Mouse (Mus musculus) liver, embryonic 12.5 days (tissue): ENCODE measurements around the gene Sv2a. TPM values are rescaled to one million over a fixed set of nuclear protein-coding genes. Genes with fewer than 3 reads are reported as not detected.
"Not testable (repeated sequence)": the region's sequence is repeated elsewhere in the genome, so short reads cannot be mapped to it uniquely, and the experiment has no call there.

Experiments
- ATAC-seq: fragments of 200-750 bp; cut with Nextera tagmentation; 2 replicates; pipeline ENCODE4 v1.8.0; 2017; ENCODE audit warnings: moderate number of reproducible peaks, mild to moderate bottlenecking, moderate library complexity
- H3K27ac ChIP-seq: fragments of 300-500 bp; sonication (generic); 2 replicates; pipeline ENCODE4 v1.5.1; 2016; ENCODE audit warnings: mild to moderate bottlenecking
- H3K27me3 ChIP-seq: fragments of 300-500 bp; sonication (generic); replicated peaks from 2 replicates; pipeline ENCODE4 v1.6.1; 2016; ENCODE audit warnings: mild to moderate bottlenecking, moderate library complexity
- H3K36me3 ChIP-seq: fragments of 300-500 bp; sonication (generic); 2 replicates; pipeline ENCODE4 v1.6.1; 2016; ENCODE audit warnings: mild to moderate bottlenecking, moderate library complexity
- H3K4me1 ChIP-seq: fragments of 300-500 bp; sonication (generic); 2 replicates; pipeline ENCODE4 v1.6.1; 2016
- H3K4me2 ChIP-seq: fragments of 300-500 bp; sonication (generic); 2 replicates; pipeline ENCODE4 v1.6.1; 2016; ENCODE audit warnings: mild to moderate bottlenecking, moderate library complexity
- H3K4me3 ChIP-seq: fragments of 300-500 bp; sonication (generic); 2 replicates; pipeline ENCODE4 v1.5.1; 2016; ENCODE audit warnings: mild to moderate bottlenecking, moderate library complexity
- H3K9ac ChIP-seq: fragments of 300-500 bp; sonication (generic); 2 replicates; pipeline ENCODE4 v1.6.1; 2016; ENCODE audit warnings: mild to moderate bottlenecking, moderate library complexity
- H3K9me3 ChIP-seq: fragments of 300-500 bp; sonication (generic); replicated peaks from 2 replicates; pipeline ENCODE4 v1.6.1; 2016; ENCODE audit warnings: mild to moderate bottlenecking, moderate library complexity
- WGBS: fragments of 180-500 bp; shearing (Covaris S2); methylation state at CpG from one replicate; pipeline ENCODE4 v1.1.7; 2016; ENCODE audit not compliant: insufficient replicate concordance; 5-methylcytosine and 5-hydroxymethylcytosine counted together
- polyA plus RNA-seq: library from polyadenylated mRNA; unstranded; fragments of >200 nt; fragmentation: Nextera tagmentation; extraction: Ambion mirVana; gene quantifications from 2 replicates; pipeline ENCODE4 v1.2.1, GENCODE M21; 2016

Sv2a gene
- polyA plus RNA-seq, 1 experiment from 2014 or later: 1.4 TPM

GRCm38 (mm10) chr3:96161869-96162840 lies 18.8 kb upstream of the Sv2a start, which contains the start of gene Mtmr11:
Mtmr11 (plus strand) TSS chr3:96162004.
- Histone ChIP-seq H3K4me2 (peak within 1 kb of the TSS; percentile 59), H3K36me3 (no peaks in the 10 kb centered on the region), H3K4me1 (peaks cover 16% of the 10 kb centered on the region), H3K27me3 (peaks cover 59% of the 10 kb centered on the region), H3K9me3 (no peaks in the 10 kb centered on the region), H3K4me3 (peak within 1 kb of the TSS; percentile 42), H3K27ac (peak within 1 kb of the TSS; percentile 64), H3K9ac (peak within 1 kb of the TSS; percentile 47; the same call in 1 of the 2 replicates)
- no peak; the same call in none of the 2 replicates for ATAC-seq
- WGBS: 14% methylated on average over 15 of the region's 16 CpGs

DNA sequence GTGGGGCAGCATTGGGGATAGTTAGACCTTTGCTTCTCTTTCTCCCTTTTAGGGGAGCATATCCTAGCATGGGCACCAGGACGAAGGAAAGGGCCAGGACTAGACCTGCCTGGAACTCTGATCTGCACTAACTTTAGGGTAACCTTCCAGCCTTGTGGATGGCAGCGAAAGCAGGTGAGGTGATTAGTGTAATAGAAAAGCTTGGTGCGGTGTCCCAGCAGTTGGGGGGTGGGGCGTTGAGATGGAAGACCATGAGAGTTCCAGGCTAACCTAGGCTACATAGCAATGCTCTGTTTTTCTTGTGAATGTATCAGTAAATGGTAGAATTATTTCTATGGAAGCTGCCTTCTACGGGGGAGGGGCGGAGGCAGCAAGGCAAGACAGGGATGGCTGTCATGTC lies 17.9 kb upstream of the Sv2a start:
- Histone ChIP-seq H3K4me2 (no peak overlapping the region), H3K27me3 (peaks cover 59% of the 10 kb centered on the region), H3K4me3 (no peak overlapping the region), H3K4me1 (peaks cover 16% of the 10 kb centered on the region), H3K36me3 (no peaks in the 10 kb centered on the region), H3K9me3 (no peaks in the 10 kb centered on the region), H3K27ac (no peak overlapping the region), H3K9ac (no peak overlapping the region)
- ATAC-seq: no peak
- WGBS: 77% methylated on average over 6 of the region's 6 CpGs

DNA sequence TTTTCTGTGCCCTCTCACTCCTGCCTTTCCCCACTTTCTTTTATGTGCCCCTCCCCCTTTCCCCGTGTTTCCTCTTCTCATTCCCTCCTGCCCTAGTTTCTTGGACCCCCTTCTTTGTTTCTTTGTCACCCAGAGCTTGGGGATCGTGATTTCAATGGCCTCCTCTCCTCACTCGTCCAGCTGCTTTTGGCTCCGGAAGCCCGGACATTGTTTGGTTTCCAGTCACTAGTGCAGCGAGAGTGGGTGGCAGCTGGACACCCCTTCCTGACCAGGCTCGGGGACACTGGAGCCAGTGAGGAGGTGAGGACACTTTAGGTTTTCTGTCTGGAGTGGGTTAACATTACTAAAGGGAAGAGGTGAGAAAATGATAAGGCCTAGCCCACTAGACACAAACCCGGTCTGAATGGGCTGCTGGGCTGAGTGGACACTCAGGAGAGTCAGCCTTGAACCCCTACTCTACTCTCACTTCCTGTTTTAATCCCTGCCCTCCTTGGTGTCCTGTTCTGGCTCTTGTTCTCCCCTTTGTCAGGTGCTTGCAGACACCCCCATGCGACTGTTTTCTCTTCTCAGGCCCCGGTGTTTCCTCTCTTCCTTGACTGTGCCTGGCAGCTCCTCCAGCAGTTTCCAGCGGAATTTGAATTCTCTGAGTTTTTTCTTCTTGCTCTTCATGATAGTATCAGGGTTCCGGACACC lies 12.3 kb upstream of the Sv2a start:
- 65% methylated on average over 12 of the region's 12 CpGs for WGBS
- no peak overlapping the region for H3K4me3 ChIP-seq
- no peaks in the 10 kb centered on the region for H3K9me3 ChIP-seq
- peaks cover 15% of the 10 kb centered on the region for H3K27me3 ChIP-seq
- H3K4me1 ChIP-seq: peaks cover 20% of the 10 kb centered on the region
- H3K27ac ChIP-seq: no peak overlapping the region
- ATAC-seq: no peak
- no peak overlapping the region for H3K9ac ChIP-seq
- H3K4me2 ChIP-seq: no peak overlapping the region
- H3K36me3 ChIP-seq: peaks cover 14% of the 10 kb centered on the region

GRCm38 (mm10) chr3:96170276-96170675 lies 10.7 kb upstream of the Sv2a start:
- WGBS: 79% methylated on average over 4 of the region's 4 CpGs
- Histone ChIP-seq H3K4me2 (peak overlapping the region; percentile 91; the same call in 1 of the 2 replicates), H3K9me3 (no peaks in the 10 kb centered on the region), H3K4me3 (no peak overlapping the region), H3K36me3 (peaks cover 31% of the 10 kb centered on the region), H3K4me1 (peaks cover 36% of the 10 kb centered on the region), H3K27ac (no peak overlapping the region), H3K27me3 (no peaks in the 10 kb centered on the region), H3K9ac (peak overlapping the region; percentile 14; the same call in 1 of the 2 replicates)
- no peak for ATAC-seq

DNA sequence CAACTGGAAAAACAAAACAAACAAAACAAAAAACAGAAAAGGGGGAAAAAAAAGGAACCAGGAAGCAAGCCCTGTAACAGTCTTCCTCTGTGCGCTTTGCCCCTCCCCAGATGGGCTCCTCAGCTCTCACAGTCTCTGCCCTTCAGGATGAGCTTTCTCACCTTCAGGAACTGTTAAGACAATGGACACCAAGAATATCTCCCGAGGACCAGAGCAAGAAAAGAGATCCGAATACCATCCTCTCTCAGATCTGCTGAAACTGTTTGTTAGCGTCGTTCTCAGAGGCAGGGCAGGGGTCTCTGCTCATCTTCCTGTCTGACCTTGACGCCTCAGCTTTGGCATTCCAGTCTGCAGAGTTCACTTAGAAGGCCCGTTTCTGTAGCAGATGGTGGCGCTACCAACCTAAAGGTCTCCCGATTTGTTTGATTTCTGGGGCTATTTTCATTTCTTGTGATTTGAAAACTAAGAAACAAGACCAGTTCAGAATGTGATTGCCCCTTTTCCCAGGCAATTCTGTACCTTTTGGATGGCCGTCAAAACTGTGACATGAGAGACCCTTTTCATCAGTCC lies 9.9 kb upstream of the Sv2a start:
- Histone ChIP-seq H3K27me3 (no peaks in the 10 kb centered on the region), H3K4me1 (peaks cover 39% of the 10 kb centered on the region), H3K36me3 (peaks cover 39% of the 10 kb centered on the region), H3K4me2 (peak overlapping the region; percentile 91), H3K9ac (peak overlapping the region; percentile 93), H3K9me3 (no peaks in the 10 kb centered on the region), H3K4me3 (peak overlapping the region; percentile 83), H3K27ac (peak overlapping the region; percentile 95)
- WGBS: 45% methylated on average over 10 of the region's 10 CpGs
- ATAC-seq: no peak

GRCm38 (mm10) chr3:96171583-96172196 lies 9.3 kb upstream of the Sv2a start:
- peaks cover 44% of the 10 kb centered on the region for H3K4me1 ChIP-seq
- H3K36me3 ChIP-seq: peaks cover 45% of the 10 kb centered on the region
- H3K9ac ChIP-seq: peak overlapping the region; percentile 93
- peak; percentile 22 for ATAC-seq
- no peaks in the 10 kb centered on the region for H3K27me3 ChIP-seq
- WGBS: 16% methylated on average over 18 of the region's 18 CpGs
- peak overlapping the region; percentile 91 for H3K4me2 ChIP-seq
- H3K9me3 ChIP-seq: no peaks in the 10 kb centered on the region
- peak overlapping the region; percentile 95 for H3K27ac ChIP-seq
- H3K4me3 ChIP-seq: peak overlapping the region; percentile 83

- Histone ChIP-seq H3K27ac (peak within 1 kb of the TSS; percentile 95), H3K4me1 (peaks cover 44% of the 10 kb centered on the region), H3K36me3 (peaks cover 51% of the 10 kb centered on the region), H3K9me3 (no peaks in the 10 kb centered on the region), H3K27me3 (no peaks in the 10 kb centered on the region), H3K4me2 (peak within 1 kb of the TSS; percentile 91), H3K4me3 (peak within 1 kb of the TSS; percentile 83), H3K9ac (peak within 1 kb of the TSS; percentile 93)
- WGBS: under 1% methylated on average over 58 of the region's 58 CpGs
- peak; percentile 93 for ATAC-seq
Observed at GRCm38 (mm10) chr3:96172197-96173178, 8.5 kb upstream of the Sv2a start, which contains the start of gene Sf3b4. Sf3b4 (plus strand) TSS chr3:96172332.

DNA sequence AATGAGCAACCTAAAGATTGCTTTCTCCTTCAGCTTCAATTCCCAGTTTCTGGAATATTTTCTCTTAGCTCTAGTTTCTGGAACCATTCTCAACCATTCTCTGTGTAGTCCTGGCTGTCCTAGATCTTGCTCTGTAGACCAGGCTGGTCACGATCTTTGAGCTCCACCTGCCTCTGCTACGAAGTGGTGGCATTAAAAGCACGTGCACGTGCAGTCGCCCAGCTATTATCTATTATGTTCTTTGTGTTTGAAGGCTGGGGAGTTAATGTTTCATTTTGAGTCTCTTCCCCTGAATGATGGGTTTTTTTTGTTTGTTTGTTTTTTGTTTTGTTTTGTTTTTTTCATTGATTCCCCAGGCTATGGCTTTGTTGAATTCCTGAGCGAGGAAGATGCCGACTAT lies 7.8 kb upstream of the Sv2a start:
- H3K4me1 ChIP-seq: peaks cover 44% of the 10 kb centered on the region
- peak overlapping the region; percentile 93 for H3K9ac ChIP-seq
- no peak for ATAC-seq
- H3K4me2 ChIP-seq: peak overlapping the region; percentile 91
- no peaks in the 10 kb centered on the region for H3K9me3 ChIP-seq
- H3K4me3 ChIP-seq: peak overlapping the region; percentile 83
- 20% methylated on average over 7 of the region's 7 CpGs for WGBS
- no peaks in the 10 kb centered on the region for H3K27me3 ChIP-seq
- H3K36me3 ChIP-seq: peaks cover 58% of the 10 kb centered on the region
- peak overlapping the region; percentile 95 for H3K27ac ChIP-seq

DNA sequence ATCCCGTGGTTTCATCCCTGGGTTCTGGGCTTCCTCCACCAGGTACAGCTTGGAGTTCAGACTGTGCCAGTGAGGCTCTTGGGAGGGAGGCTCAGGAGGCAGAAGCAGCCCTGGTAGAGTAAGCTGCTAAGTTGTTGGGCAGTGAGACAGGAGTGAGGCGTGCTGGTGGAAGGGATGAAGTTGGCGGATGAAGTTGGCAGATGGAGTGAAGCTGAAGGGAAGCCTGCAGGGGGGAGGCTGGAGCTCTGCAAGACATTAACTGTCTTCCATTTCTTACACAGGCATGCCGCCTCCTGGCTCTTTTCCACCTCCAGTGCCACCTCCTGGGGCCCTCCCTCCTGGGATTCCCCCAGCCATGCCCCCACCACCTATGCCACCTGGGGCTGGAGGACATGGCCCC lies 6.9 kb upstream of the Sv2a start:
- peak overlapping the region; percentile 83 for H3K4me3 ChIP-seq
- peaks cover 44% of the 10 kb centered on the region for H3K4me1 ChIP-seq
- peak overlapping the region; percentile 93 for H3K9ac ChIP-seq
- ATAC-seq, H3K9me3 ChIP-seq, H3K27me3 ChIP-seq: not testable (repeated sequence)
- H3K4me2 ChIP-seq: peak overlapping the region; percentile 91
- peaks cover 65% of the 10 kb centered on the region for H3K36me3 ChIP-seq
- WGBS: 84% methylated on average over 4 of the region's 4 CpGs
- 0 out of 2 replicates have a peak overlapping the region, but pooled peaks have one; percentile 14 for H3K27ac ChIP-seq

DNA sequence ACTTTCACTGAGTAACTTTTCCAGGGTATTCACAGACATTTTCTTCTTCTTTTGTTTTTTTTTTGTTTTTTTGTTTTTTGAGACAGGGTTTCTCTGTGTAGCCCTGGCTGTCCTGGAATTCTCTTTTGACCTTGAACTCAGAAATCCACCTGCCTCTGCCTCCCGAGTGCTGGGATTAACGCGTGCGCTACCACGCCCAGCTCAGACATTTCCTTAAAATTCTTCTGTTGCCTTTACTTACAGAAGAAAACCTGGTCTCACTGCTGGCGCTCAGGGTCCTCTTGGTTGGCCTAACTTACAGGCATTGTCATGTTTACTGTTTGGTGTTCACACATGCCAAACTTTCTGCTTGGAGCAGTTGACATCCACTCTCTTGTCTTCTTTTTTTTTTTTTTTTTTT lies 5.7 kb upstream of the Sv2a start:
- Histone ChIP-seq H3K36me3 (peaks cover 58% of the 10 kb centered on the region), H3K4me2 (peak overlapping the region; percentile 91; the same call in 1 of the 2 replicates), H3K9me3 (no peaks in the 10 kb centered on the region), H3K4me1 (peaks cover 46% of the 10 kb centered on the region), H3K9ac (no peak overlapping the region), H3K27ac (no peak overlapping the region), H3K27me3 (0 out of 2 replicates have a peak, but pooled peaks cover under 1% of the 10 kb centered on the region), H3K4me3 (no peak overlapping the region)
- 86% methylated on average over 6 of the region's 6 CpGs for WGBS
- no peak for ATAC-seq
